Mouse (Mus musculus) forebrain, embryonic 11.5 days (tissue): ENCODE data around the gene Ccdc88c. TPM values are rescaled to one million over a fixed set of nuclear protein-coding genes. Genes with fewer than 3 reads are reported as not detected.

Experiments used
- ATAC-seq: fragments of 200-750 bp; cut with Nextera tagmentation; replicated peaks from 2 replicates; pipeline ENCODE4 v1.8.0; 2017; ENCODE audit warnings: moderate TSS enrichment; ENCODE audit not compliant: low FRiP score
- DNase-seq: peaks from one replicate; pipeline ENCODE4 v3.0.0-alpha.2; 2017; ENCODE audit warnings: low spot score
- H3K27ac ChIP-seq: fragments of 300-500 bp; sonication (generic); 2 replicates; pipeline ENCODE4 v1.5.1; 2014; ENCODE audit warnings: low read depth, low read length
- H3K27me3 ChIP-seq: fragments of 300-500 bp; sonication (generic); 2 replicates; pipeline ENCODE4 v1.6.1; 2014; ENCODE audit warnings: mild to moderate bottlenecking, low read length, mixed read lengths; ENCODE audit not compliant: control insufficient read depth, insufficient read depth
- H3K36me3 ChIP-seq: fragments of 300-500 bp; sonication (generic); 2 replicates; pipeline ENCODE4 v1.6.1; 2014; ENCODE audit warnings: mild to moderate bottlenecking, low read length, moderate library complexity, mixed read lengths; ENCODE audit not compliant: control insufficient read depth, insufficient read depth
- H3K4me1 ChIP-seq: fragments of 300-500 bp; sonication (generic); replicated peaks from 2 replicates; pipeline ENCODE4 v1.6.1; 2014; ENCODE audit warnings: low read length, mixed read lengths; ENCODE audit not compliant: control insufficient read depth, insufficient read depth
- H3K4me2 ChIP-seq: fragments of 300-500 bp; sonication (generic); 2 replicates; pipeline ENCODE4 v1.6.1; 2014; ENCODE audit warnings: low read depth, mild to moderate bottlenecking, low read length, moderate library complexity, mixed read lengths; ENCODE audit not compliant: severe bottlenecking
- H3K4me3 ChIP-seq: fragments of 300-500 bp; sonication (generic); 2 replicates; pipeline ENCODE4 v1.5.1; 2014; ENCODE audit warnings: low read depth, low read length
- H3K9ac ChIP-seq: fragments of 300-500 bp; sonication (generic); 2 replicates; pipeline ENCODE4 v1.6.1; 2014; ENCODE audit warnings: low read length
- H3K9me3 ChIP-seq: fragments of 300-500 bp; sonication (generic); 2 replicates; pipeline ENCODE4 v1.6.1; 2016; ENCODE audit warnings: low read length, mixed read lengths; ENCODE audit not compliant: control insufficient read depth
- WGBS: fragments of 180-500 bp; shearing (Covaris S2); extraction: QIAGEN DNeasy Blood & Tissue Kit; methylation state at CpG from one replicate; pipeline ENCODE4 v1.1.7; 2014; 5-methylcytosine and 5-hydroxymethylcytosine counted together
- polyA plus RNA-seq: library from polyadenylated mRNA; unstranded; fragments of >200 nt; fragmentation: Nextera tagmentation; extraction: Ambion mirVana; gene quantifications from 2 replicates; pipeline ENCODE4 v1.2.1, GENCODE M21; 2014

The Ccdc88c gene
- polyA plus RNA-seq, 1 experiment from 2014 or later: 27.7 TPM

GRCm38 (mm10) chr12:101007968-101008481, 20.8 kb downstream of the Ccdc88c start:
- no peak overlapping the region for H3K4me2 ChIP-seq
- peaks cover 25% of the 10 kb centered on the region for H3K4me1 ChIP-seq
- no peaks in the 10 kb centered on the region for H3K9me3 ChIP-seq
- no peak overlapping the region; the same call in 1 of the 2 replicates for H3K9ac ChIP-seq
- ATAC-seq: no peak
- H3K27ac ChIP-seq: peak overlapping the region; percentile 25; the same call in 1 of the 2 replicates
- 32% methylated on average over 10 of the region's 10 CpGs for WGBS
- H3K36me3 ChIP-seq: no peaks in the 10 kb centered on the region
- no peaks in the 10 kb centered on the region for H3K27me3 ChIP-seq
- no peak for DNase-seq
- no peak overlapping the region for H3K4me3 ChIP-seq

DNA sequence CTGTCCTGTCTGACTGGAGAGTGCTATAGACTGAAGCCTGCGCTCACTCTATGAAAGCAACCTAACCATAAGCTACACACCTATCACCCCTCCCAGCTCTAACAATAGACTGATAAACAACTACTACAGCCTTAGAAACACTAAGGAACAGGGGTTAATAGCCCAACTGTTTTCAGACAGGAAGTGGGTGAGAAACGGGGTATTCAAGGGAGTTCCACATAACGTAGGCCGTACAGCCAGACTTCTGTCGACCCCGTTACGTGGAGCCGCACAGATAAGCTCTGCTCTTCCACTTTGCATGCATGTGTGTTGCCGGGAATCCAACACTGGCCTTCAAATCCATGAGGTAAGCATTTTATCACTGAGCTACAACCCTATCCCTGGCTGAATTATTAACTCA, 21.4 kb downstream of the Ccdc88c start:
- H3K4me1 ChIP-seq: peaks cover 20% of the 10 kb centered on the region
- WGBS: 89% methylated on average over 9 of the region's 9 CpGs

DNA sequence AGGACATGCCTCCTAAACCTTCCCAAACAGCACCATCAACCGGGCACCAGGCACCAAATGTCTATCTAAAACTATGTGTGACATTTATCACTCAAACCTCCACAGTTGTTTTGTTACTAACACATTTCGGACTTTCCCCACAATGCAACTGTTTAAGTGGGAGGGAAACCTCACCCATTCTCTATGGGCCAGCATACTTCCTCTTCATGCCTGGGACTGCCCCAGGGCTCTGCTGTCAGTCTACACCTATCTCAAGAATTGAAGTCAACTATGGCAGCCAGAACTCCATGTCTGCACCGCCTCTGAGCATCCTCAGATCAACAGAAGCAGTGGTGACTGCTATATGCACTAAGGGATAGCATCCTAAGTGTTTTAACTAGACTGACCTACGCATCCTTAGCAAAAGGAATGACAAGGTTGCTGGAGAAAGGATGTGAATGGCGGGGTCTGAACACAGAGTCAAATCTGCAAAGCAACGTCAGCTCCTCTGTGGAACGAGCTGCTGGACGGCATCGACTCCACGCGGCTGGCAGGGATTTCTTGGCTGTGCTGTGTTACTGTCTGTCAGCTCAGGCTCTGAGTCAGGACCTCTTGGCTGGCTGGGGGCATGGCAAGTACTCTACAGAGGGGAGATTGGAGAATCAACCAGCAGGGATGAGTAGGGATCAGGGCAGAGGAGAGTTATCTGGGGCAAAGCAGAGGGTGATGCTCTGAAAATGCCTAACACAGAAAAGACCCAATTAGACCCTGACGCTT, 23.0 kb downstream of the Ccdc88c start:
- WGBS: 90% methylated on average over 12 of the region's 12 CpGs
- Histone ChIP-seq H3K9me3 (no peaks in the 10 kb centered on the region), H3K4me3 (no peak overlapping the region), H3K36me3 (no peaks in the 10 kb centered on the region), H3K27ac (peak overlapping the region; percentile 43), H3K4me1 (peaks cover 18% of the 10 kb centered on the region), H3K27me3 (no peaks in the 10 kb centered on the region), H3K9ac (no peak overlapping the region), H3K4me2 (no peak overlapping the region)
- DNase-seq (no peak), ATAC-seq (no peak)

More for the DNA sequence above, 21.4 kb downstream of the Ccdc88c start:
- no peaks in the 10 kb centered on the region for H3K9me3 ChIP-seq
- H3K36me3 ChIP-seq: no peaks in the 10 kb centered on the region
- DNase-seq: no peak
- no peak overlapping the region for H3K4me2 ChIP-seq
- H3K27me3 ChIP-seq: no peaks in the 10 kb centered on the region
- H3K9ac ChIP-seq: no peak overlapping the region
- H3K27ac ChIP-seq: peak overlapping the region; percentile 25; the same call in 1 of the 2 replicates
- H3K4me3 ChIP-seq: no peak overlapping the region
- no peak for ATAC-seq

GRCm38 (mm10) chr12:101004982-101005381, 23.9 kb downstream of the Ccdc88c start:
- ATAC-seq (peak; percentile 32), DNase-seq (no peak)
- Histone ChIP-seq H3K9me3 (no peaks in the 10 kb centered on the region), H3K9ac (no peak overlapping the region), H3K36me3 (no peaks in the 10 kb centered on the region; the same call in 1 of the 2 replicates), H3K27ac (peak overlapping the region; percentile 43), H3K4me2 (no peak overlapping the region), H3K4me1 (peaks cover 18% of the 10 kb centered on the region), H3K27me3 (no peaks in the 10 kb centered on the region), H3K4me3 (no peak overlapping the region)
- WGBS: 81% methylated on average over 5 of the region's 5 CpGs

- Histone ChIP-seq H3K27ac (no peak overlapping the region), H3K9me3 (no peaks in the 10 kb centered on the region), H3K9ac (no peak overlapping the region), H3K4me3 (no peak overlapping the region), H3K4me2 (no peak overlapping the region), H3K36me3 (no peaks in the 10 kb centered on the region; the same call in 1 of the 2 replicates), H3K27me3 (no peaks in the 10 kb centered on the region), H3K4me1 (peaks cover 17% of the 10 kb centered on the region; the same call in 1 of the 2 replicates)
- DNase-seq (no peak), ATAC-seq (no peak)
- 52% methylated on average over 4 of the region's 4 CpGs for WGBS
These were observed 25.9 kb downstream of the Ccdc88c start for GRCm38 (mm10) chr12:101002801-101003513.

DNA sequence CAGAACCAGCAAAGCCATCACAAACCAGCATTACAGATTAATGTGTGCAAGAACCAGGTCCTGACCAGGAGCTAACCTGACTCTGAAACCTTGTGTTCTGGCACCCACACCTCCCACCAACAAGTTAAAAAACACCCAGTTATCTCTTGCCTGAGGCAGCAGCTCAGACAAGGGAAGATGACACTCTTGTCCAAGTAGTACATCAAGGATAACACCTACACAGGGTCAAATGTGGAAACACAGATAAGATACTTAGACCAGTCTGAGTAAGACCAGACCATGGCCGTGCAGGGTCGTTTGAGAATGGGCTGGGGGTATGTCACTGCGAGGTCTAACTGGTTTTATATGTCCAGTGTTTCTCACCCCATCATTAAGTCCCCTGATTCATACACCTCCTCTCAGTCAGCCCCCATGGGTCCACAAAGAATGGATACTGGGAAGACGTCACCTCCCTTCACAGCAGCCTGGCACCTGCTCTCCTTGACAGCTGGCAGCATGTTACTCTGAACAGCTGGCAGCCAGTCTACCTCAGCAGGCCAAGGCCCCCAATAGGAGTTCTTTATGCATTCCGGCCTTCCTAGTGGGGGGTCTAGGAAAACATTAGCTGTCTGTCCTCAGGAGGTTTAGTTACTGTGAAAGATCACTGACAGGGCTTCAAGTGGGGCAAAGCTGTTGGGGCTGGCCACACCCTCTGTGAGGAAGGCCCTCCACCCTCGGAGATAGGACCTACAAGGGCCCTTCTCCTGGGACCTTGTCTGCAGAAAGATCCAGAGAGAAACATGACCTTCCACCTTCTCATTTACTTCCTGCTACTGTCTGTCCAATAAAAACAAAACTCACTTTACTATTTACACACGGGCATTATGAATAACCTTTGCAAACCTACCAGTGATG, 29.5 kb downstream of the Ccdc88c start:
- H3K27ac ChIP-seq: no peak overlapping the region
- H3K4me2 ChIP-seq: no peak overlapping the region
- H3K9me3 ChIP-seq: no peaks in the 10 kb centered on the region
- H3K4me3 ChIP-seq: no peak overlapping the region
- WGBS: 55% methylated on average over 7 of the region's 7 CpGs
- no peak overlapping the region for H3K9ac ChIP-seq
- ATAC-seq (no peak), DNase-seq (no peak)
- peaks cover 32% of the 10 kb centered on the region for H3K4me1 ChIP-seq
- no peaks in the 10 kb centered on the region; the same call in 1 of the 2 replicates for H3K36me3 ChIP-seq
- H3K27me3 ChIP-seq: no peaks in the 10 kb centered on the region

GRCm38 (mm10) chr12:100998564-100998962, 30.3 kb downstream of the Ccdc88c start:
- peak overlapping the region; percentile 1; the same call in 1 of the 2 replicates for H3K27ac ChIP-seq

More at GRCm38 (mm10) chr12:100998564-100998962, 30.3 kb downstream of the Ccdc88c start:
- no peaks in the 10 kb centered on the region for H3K9me3 ChIP-seq
- H3K9ac ChIP-seq: no peak overlapping the region
- H3K36me3 ChIP-seq: no peaks in the 10 kb centered on the region; the same call in 1 of the 2 replicates
- H3K27me3 ChIP-seq: no peaks in the 10 kb centered on the region
- no peak overlapping the region for H3K4me3 ChIP-seq
- ATAC-seq (no peak), DNase-seq (no peak)
- peaks cover 26% of the 10 kb centered on the region for H3K4me1 ChIP-seq
- WGBS: 74% methylated on average over 8 of the region's 8 CpGs
- H3K4me2 ChIP-seq: no peak overlapping the region
